23 mouse cellular contexts compared by ENCODE assay signal in the genomic region with DNA sequence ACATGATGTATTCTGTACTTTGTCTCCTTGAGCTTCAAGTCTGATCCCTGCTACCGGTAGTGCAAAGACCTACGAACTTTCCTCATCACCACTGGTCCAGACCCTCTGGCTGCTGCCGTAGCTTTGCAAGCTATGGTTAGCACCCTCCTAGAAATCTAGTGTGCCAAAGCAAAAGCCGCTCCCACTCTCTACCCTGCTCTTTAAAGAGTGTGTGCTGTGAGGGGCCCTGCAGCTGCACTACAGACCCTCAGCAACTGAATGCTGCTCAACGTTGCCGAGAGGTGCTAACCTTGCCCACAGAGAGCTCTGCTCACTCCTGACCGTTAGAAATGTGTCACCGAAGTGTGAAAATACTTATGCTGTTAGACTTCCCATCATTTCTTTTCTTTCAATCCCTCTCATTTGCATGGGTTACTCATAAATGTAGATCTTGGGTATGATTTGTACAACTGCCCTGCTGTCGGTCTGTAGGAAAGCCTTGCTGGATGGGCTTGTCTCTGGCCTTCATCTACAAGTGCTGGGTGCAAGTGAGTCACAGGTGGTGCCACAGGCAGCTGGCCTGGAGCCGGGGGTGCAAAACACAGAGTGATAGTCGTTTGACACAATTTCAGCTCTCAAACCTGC. TPM values are rescaled to one million over a fixed set of nuclear protein-coding genes. Genes with fewer than 3 reads are reported as not detected.
A peak's percentile ranks its signal among the peaks of the same experiment; 100 is the strongest.
DNase-seq lines count a peak whose midpoint lies in the region; ATAC-seq and TF ChIP-seq lines count a peak whose summit lies in the region.
"Had no signal": no experiment of that assay in that cellular context is flagged by ENCODE, and none has a peak within 500 bp of the region (broad histone marks: within the 10 kb centered on the region; RNA-seq: fewer than 3 reads in every experiment).

No protein-coding gene starts in this region.

- TF ChIP-seq EP300 in heart, postnatal 0 days (IDR thresholded peaks at IDR 0.05; ENCODE audit: low read depth): no peak

- no peak overlapping the region for H3K9ac ChIP-seq in heart, postnatal 0 days (replicated peaks; ENCODE audit: low read depth, low read length)
- H3K9ac ChIP-seq in liver, embryonic 12.5 days: peak overlapping the region; percentile 45; the same call in 1 of the 2 replicates
- no peak overlapping the region for H3K9ac ChIP-seq in intestine, embryonic 15.5 days
- H3K9ac ChIP-seq: embryonic facial prominence, embryonic 15.5 days; hindbrain, embryonic 13.5 days; limb, embryonic 15.5 days had no signal

- no peak overlapping the region for H3K4me3 ChIP-seq in heart, postnatal 0 days (ENCODE audit: low read depth, low read length)
- no peak overlapping the region for H3K4me3 ChIP-seq in liver, embryonic 12.5 days
- no peak overlapping the region for H3K4me3 ChIP-seq in intestine, embryonic 15.5 days (replicated peaks)
- H3K4me3 ChIP-seq: embryonic facial prominence, embryonic 15.5 days; forebrain, embryonic 10.5 days; heart, adult 2 months; hindbrain, embryonic 13.5 days; layer of hippocampus, adult 2 months; limb, embryonic 15.5 days had no signal

- no peaks in the 10 kb centered on the region for H3K4me1 ChIP-seq in heart, postnatal 0 days (ENCODE audit: control insufficient read depth, insufficient read depth)
- H3K4me1 ChIP-seq in liver, embryonic 12.5 days: peaks cover 86% of the 10 kb centered on the region
- H3K4me1 ChIP-seq in intestine, embryonic 15.5 days (replicated peaks): no peaks in the 10 kb centered on the region
- H3K4me1 ChIP-seq: embryonic facial prominence, embryonic 15.5 days; forebrain, embryonic 10.5 days; hindbrain, embryonic 13.5 days; limb, embryonic 15.5 days had no signal

- H3K4me2 ChIP-seq in heart, postnatal 0 days (ENCODE audit: low read depth, low read length): no peak overlapping the region
- no peak overlapping the region for H3K4me2 ChIP-seq in liver, embryonic 12.5 days
- no peak overlapping the region for H3K4me2 ChIP-seq in intestine, embryonic 15.5 days (replicated peaks)
- H3K4me2 ChIP-seq: embryonic facial prominence, embryonic 15.5 days; hindbrain, embryonic 13.5 days; limb, embryonic 15.5 days had no signal

- H3K27me3 ChIP-seq in heart, postnatal 0 days (ENCODE audit: control insufficient read depth, insufficient read depth, low read length): no peaks in the 10 kb centered on the region
- H3K27me3 ChIP-seq in liver, embryonic 12.5 days (replicated peaks): no peaks in the 10 kb centered on the region
- no peaks in the 10 kb centered on the region for H3K27me3 ChIP-seq in intestine, embryonic 15.5 days (replicated peaks)
- H3K27me3 ChIP-seq: embryonic facial prominence, embryonic 15.5 days; hindbrain, embryonic 13.5 days; limb, embryonic 15.5 days had no signal

- peak overlapping the region; percentile 1; the same call in 1 of the 2 replicates for H3K27ac ChIP-seq in heart, postnatal 0 days (ENCODE audit: low read depth)
- H3K27ac ChIP-seq in liver, embryonic 12.5 days: peak overlapping the region; percentile 100
- H3K27ac ChIP-seq in intestine, embryonic 15.5 days: no peak overlapping the region
- H3K27ac ChIP-seq: embryonic facial prominence, embryonic 15.5 days; forebrain, embryonic 10.5 days; heart, adult 2 months; hindbrain, embryonic 13.5 days; layer of hippocampus, adult 2 months; limb, embryonic 15.5 days; stomach, postnatal 0 days had no signal

- ATAC-seq in heart, postnatal 0 days (ENCODE audit: insufficient read depth, low read depth): no peak
- ATAC-seq in liver, embryonic 12.5 days: no peak
- no peak for ATAC-seq in intestine, embryonic 15.5 days
- no peak for ATAC-seq in megakaryocyte progenitor cell, adult 5-6 weeks (replicated peaks; ENCODE audit: poor library complexity)
- ATAC-seq: intestine, embryonic 16.5 days; midbrain, embryonic 16.5 days had no signal

- no peak for TF ChIP-seq CTCF in heart, postnatal 0 days (IDR thresholded peaks at IDR 0.05; ENCODE audit: low read depth)

- WGBS in heart, postnatal 0 days: 72% methylated on average over 11 of the region's 11 CpGs
- 71% methylated on average over 11 of the region's 11 CpGs for WGBS in liver, embryonic 12.5 days (ENCODE audit: insufficient replicate concordance)
- WGBS in intestine, embryonic 15.5 days: 83% methylated on average over 11 of the region's 11 CpGs

- H3K9me3 ChIP-seq in heart, postnatal 0 days (replicated peaks; ENCODE audit: control insufficient read depth, low read length): no peaks in the 10 kb centered on the region
- no peaks in the 10 kb centered on the region for H3K9me3 ChIP-seq in liver, embryonic 12.5 days (replicated peaks)
- no peaks in the 10 kb centered on the region for H3K9me3 ChIP-seq in intestine, embryonic 15.5 days
- H3K9me3 ChIP-seq: embryonic facial prominence, embryonic 15.5 days; forebrain, embryonic 10.5 days; hindbrain, embryonic 13.5 days; limb, embryonic 15.5 days had no signal

- no peak for DNase-seq in heart, postnatal 0 days (ENCODE audit: low spot score)
- no peak for DNase-seq in heart, adult 9 months (ENCODE audit: low spot score in 2 of 2)
- DNase-seq in thymus, adult 18-20 months: peak; percentile 51 to 68
- DNase-seq in Muller cell, postnatal 12 days (ENCODE audit: inconsistent ontology term): no peak
- DNase-seq in layer of hippocampus, adult 11-12 months (ENCODE audit: low spot score): no peak
- DNase-seq: adrenal gland, adult 2 months; cerebellum, postnatal 14 days; embryo, embryonic 11 days; gastrocnemius, postnatal 14 days; heart, adult 2 months; heart, postnatal 10 days; lung, postnatal 10 days had no signal

- H3K36me3 ChIP-seq in heart, postnatal 0 days (replicated peaks; ENCODE audit: control insufficient read depth, insufficient read depth, low read length): no peaks in the 10 kb centered on the region
- peaks cover 68% of the 10 kb centered on the region for H3K36me3 ChIP-seq in liver, embryonic 12.5 days
- H3K36me3 ChIP-seq in intestine, embryonic 15.5 days: no peaks in the 10 kb centered on the region
- H3K36me3 ChIP-seq: embryonic facial prominence, embryonic 15.5 days; forebrain, embryonic 10.5 days; hindbrain, embryonic 13.5 days; limb, embryonic 15.5 days had no signal

RNA-seq across cellular contexts. Expression of a gene that starts 40.6 kb away (rescaled TPM):
- 1.0 and 12.9 TPM in 2 replicates for total RNA-seq in heart, postnatal 0 days (2014; rRNA removed; ENCODE audit: low replicate concordance)
- 0.19 and 0.21 TPM in 2 replicates for polyA plus RNA-seq in heart, postnatal 0 days (2015; fragmentation: Nextera tagmentation; extraction: Ambion mirVana)
- 59.1 and 61.0 TPM in 2 replicates for polyA plus RNA-seq in liver, embryonic 12.5 days (2016; fragmentation: Nextera tagmentation; extraction: Ambion mirVana)
- polyA plus RNA-seq in intestine, embryonic 15.5 days (2015; fragmentation: Nextera tagmentation; extraction: Ambion mirVana): 1.5 and 1.7 TPM in 2 replicates
- total RNA-seq in megakaryocyte progenitor cell, adult 5-6 weeks (2015): 155 and 160 TPM in 2 replicates
- total RNA-seq in megakaryocyte progenitor cell, adult 5-6 weeks (2017): 58.3 and 84.0 TPM in 2 replicates

Comparison
In these comparisons a context has a peak if more than half of its experiments do, and no peak if none do; other contexts are left out.
1. DNase-seq: peak in thymus, adult 18-20 months (2 of 2); none in heart, postnatal 0 days (single experiment), heart, adult 9 months (0 of 2), Muller cell, postnatal 12 days (single experiment) and layer of hippocampus, adult 11-12 months (single experiment).
2. RNA of a gene that starts 40.6 kb away (polyA plus RNA-seq): 59.1 to 61.0 TPM in liver, embryonic 12.5 days; 1.5 to 1.7 TPM in intestine, embryonic 15.5 days and 0.19 to 0.21 TPM in heart, postnatal 0 days; every median in the first group is over 10 times any median in the second.